Mouse (Mus musculus): ENCODE results near the gene Olfr1352. TPM values are rescaled to one million over a fixed set of nuclear protein-coding genes. Genes with fewer than 3 reads are reported as not detected.
"Not testable (repeated sequence)": the region's sequence is repeated elsewhere in the genome, so short reads cannot be mapped to it uniquely, and the experiment has no call there.

Olfr1352 gene
- polyA plus RNA-seq (2012; ENCODE audit: insufficient read depth, insufficient read length, low replicate concordance, missing spikeins) = not detected in 2 replicates

- H3K4me1 ChIP-seq (ENCODE audit: control insufficient read depth, insufficient read depth, low read length) = no peaks in the 10 kb centered on the region
- H3K4me3 ChIP-seq (ENCODE audit: insufficient read depth, low read depth, low read length) = no peak within 1 kb of the TSS
- H3K27ac ChIP-seq (ENCODE audit: insufficient read depth, low read depth, low read length) = no peak within 1 kb of the TSS
- TF ChIP-seq CTCF (IDR thresholded peaks at IDR 0.05; ENCODE audit: insufficient read depth, low read depth, low read length) (no peak), POLR2A (IDR thresholded peaks at IDR 0.05; ENCODE audit: insufficient read depth, low read depth, low read length) (no peak)
Measured at GRCm38 (mm10) chr10:78980750-78981149, at the start of gene Olfr1352. Gene Olfr1352 (plus strand): TSS chr10:78981050.

- WGBS = 91% methylated on average over 1 of the region's 1 CpGs
- not testable (repeated sequence) for H3K4me1 ChIP-seq (ENCODE audit: control insufficient read depth, insufficient read depth, low read length); H3K4me3 ChIP-seq (ENCODE audit: insufficient read depth, low read depth, low read length); H3K27ac ChIP-seq (ENCODE audit: insufficient read depth, low read depth, low read length)
Measured at GRCm38 (mm10) chr10:78950336-78950735, 30.5 kb upstream of the Olfr1352 start, which contains the start of gene Olfr8. Gene Olfr8 (plus strand): TSS chr10:78950636.

- not testable (repeated sequence) for H3K27ac ChIP-seq (ENCODE audit: insufficient read depth, low read depth, low read length); H3K4me3 ChIP-seq (ENCODE audit: insufficient read depth, low read depth, low read length); H3K4me1 ChIP-seq (ENCODE audit: control insufficient read depth, insufficient read depth, low read length)
Measured at GRCm38 (mm10) chr10:78963009-78963408, 17.8 kb upstream of the Olfr1352 start, which contains the start of gene Olfr1353. Gene Olfr1353 (plus strand): TSS chr10:78963309.

DNA sequence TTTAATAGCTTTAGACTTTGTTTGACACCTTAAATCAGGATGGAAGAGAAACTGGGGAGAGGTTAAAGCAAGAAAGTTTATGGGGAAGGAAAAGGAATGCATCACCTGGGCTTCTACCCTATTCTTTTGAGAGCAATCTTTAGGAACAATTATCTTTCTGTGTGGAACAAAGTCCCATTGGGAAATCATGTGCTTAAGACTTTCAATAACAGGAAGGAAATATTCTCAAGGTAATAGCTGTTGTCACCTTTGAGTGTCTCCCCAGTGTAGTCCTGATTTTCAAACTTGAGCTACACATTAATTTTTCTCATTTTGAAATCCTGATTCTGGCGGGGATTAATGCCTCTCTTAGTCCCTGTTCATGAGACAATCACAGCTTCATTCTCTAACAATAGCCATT is 31.3 kb downstream of the Olfr1352 start, which contains the start of gene Olfr1351:
TSS of gene Olfr1351 (plus strand) at position 301 of the 400 bp plus-strand sequence.
- Histone ChIP-seq H3K4me3 (ENCODE audit: insufficient read depth, low read depth, low read length) (no peak within 1 kb of the TSS), H3K27ac (ENCODE audit: insufficient read depth, low read depth, low read length) (no peak within 1 kb of the TSS), H3K4me1 (ENCODE audit: control insufficient read depth, insufficient read depth, low read length) (no peaks in the 10 kb centered on the region)
- TF ChIP-seq POLR2A (IDR thresholded peaks at IDR 0.05; ENCODE audit: insufficient read depth, low read depth, low read length) (no peak), CTCF (IDR thresholded peaks at IDR 0.05; ENCODE audit: insufficient read depth, low read depth, low read length) (no peak)
- WGBS = 63% methylated on average over 1 of the region's 1 CpGs

- no peak within 1 kb of the TSS for H3K4me3 ChIP-seq (ENCODE audit: insufficient read depth, low read depth, low read length)
- H3K27ac ChIP-seq (ENCODE audit: insufficient read depth, low read depth, low read length) = no peak within 1 kb of the TSS
- no peak for TF ChIP-seq POLR2A (IDR thresholded peaks at IDR 0.05; ENCODE audit: insufficient read depth, low read depth, low read length)
- TF ChIP-seq CTCF (IDR thresholded peaks at IDR 0.05; ENCODE audit: insufficient read depth, low read depth, low read length) = no peak
- H3K4me1 ChIP-seq (ENCODE audit: control insufficient read depth, insufficient read depth, low read length) = no peaks in the 10 kb centered on the region
Measured at GRCm38 (mm10) chr10:79028441-79028840, 47.6 kb downstream of the Olfr1352 start, which contains the start of gene Olfr57. Gene Olfr57 (plus strand): TSS chr10:79028741.

Other genes with a start within 250 kb of the Olfr1352 start
- gene Ccdc105, start 228.0 kb upstream of the Olfr1352 start, polyA plus RNA-seq (2012; ENCODE audit: insufficient read depth, insufficient read length, low replicate concordance, missing spikeins) = not detected in 2 replicates
- gene Slc1a6, start 200.6 kb upstream of the Olfr1352 start, polyA plus RNA-seq (2012; ENCODE audit: insufficient read depth, insufficient read length, low replicate concordance, missing spikeins) = not detected in 2 replicates
- not detected in 2 replicates for gene Olfr1356, start 128.9 kb upstream of the Olfr1352 start, polyA plus RNA-seq (2012; ENCODE audit: insufficient read depth, insufficient read length, low replicate concordance, missing spikeins)
- gene Olfr1355, start 105.5 kb upstream of the Olfr1352 start, polyA plus RNA-seq (2012; ENCODE audit: insufficient read depth, insufficient read length, low replicate concordance, missing spikeins) = not detected in 2 replicates
- not detected in 2 replicates for gene Olfr1354, start 67.9 kb upstream of the Olfr1352 start, polyA plus RNA-seq (2012; ENCODE audit: insufficient read depth, insufficient read length, low replicate concordance, missing spikeins)
- gene Olfr8, start 30.4 kb upstream of the Olfr1352 start, polyA plus RNA-seq (2012; ENCODE audit: insufficient read depth, insufficient read length, low replicate concordance, missing spikeins) = not detected in 2 replicates
- not detected in 2 replicates for gene Olfr1353, start 17.7 kb upstream of the Olfr1352 start, polyA plus RNA-seq (2012; ENCODE audit: insufficient read depth, insufficient read length, low replicate concordance, missing spikeins)
- gene Olfr1351, start 31.4 kb downstream of the Olfr1352 start, polyA plus RNA-seq (2012; ENCODE audit: insufficient read depth, insufficient read length, low replicate concordance, missing spikeins) = not detected in 2 replicates
- gene Olfr57, start 47.7 kb downstream of the Olfr1352 start, polyA plus RNA-seq (2012; ENCODE audit: insufficient read depth, insufficient read length, low replicate concordance, missing spikeins) = not detected in 2 replicates
- gene 2610008E11Rik, start 116.5 kb downstream of the Olfr1352 start, polyA plus RNA-seq (2012; ENCODE audit: insufficient read depth, insufficient read length, low replicate concordance, missing spikeins) = not detected in 2 replicates
- gene Vmn2r80, start 167.7 kb downstream of the Olfr1352 start, polyA plus RNA-seq (2012; ENCODE audit: insufficient read depth, insufficient read length, low replicate concordance, missing spikeins) = not detected in 2 replicates

Data from olfactory bulb, adult 2 months (tissue).